Comparison of ENCODE assay signal across 8 mouse cellular contexts in the genomic region with DNA sequence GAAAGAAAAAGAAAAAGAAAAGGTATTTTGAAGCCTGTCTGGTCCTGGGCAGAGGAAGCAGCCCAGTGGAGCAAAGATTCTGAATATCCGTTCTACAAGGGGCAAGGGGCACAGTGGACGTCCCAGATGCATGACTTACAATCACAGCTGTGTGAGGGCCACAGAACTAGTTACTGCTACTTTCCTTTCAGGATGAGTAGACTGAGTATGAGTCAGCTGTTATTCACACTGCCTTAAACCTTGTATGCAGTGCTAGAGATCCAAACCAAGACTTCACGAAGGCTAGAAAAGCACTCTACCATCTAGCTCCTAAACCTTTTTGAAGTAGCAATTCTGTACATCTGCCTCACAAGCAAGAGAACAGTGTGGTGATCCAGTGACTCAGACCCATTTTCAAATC. TPM values are rescaled to one million over a fixed set of nuclear protein-coding genes. Genes with fewer than 3 reads are reported as not detected.
DNase-seq lines count a peak whose midpoint lies in the region; ATAC-seq and TF ChIP-seq lines count a peak whose summit lies in the region.

No protein-coding gene starts in this region.

- H3K9me3 ChIP-seq in G1E (replicated peaks), result no peaks in the 10 kb centered on the region
- no peaks in the 10 kb centered on the region for H3K9me3 ChIP-seq in hindbrain, embryonic 12.5 days (replicated peaks)
- no peaks in the 10 kb centered on the region for H3K9me3 ChIP-seq in midbrain, embryonic 14.5 days (ENCODE audit: control insufficient read depth, low read length)

- peak; percentile 25 for DNase-seq in kidney, adult 9 months
- no peak for DNase-seq in kidney, postnatal 4 days
- DNase-seq in G1E (ENCODE audit: low spot score), result no peak
- no peak for DNase-seq in midbrain, embryonic 14.5 days
- no peak for DNase-seq in embryo, embryonic 10 days (ENCODE audit: low spot score)
- DNase-seq in spleen, postnatal 36 days (ENCODE audit: low spot score in 2 of 2), result no peak
- DNase-seq in cerebellum, postnatal 4 days (ENCODE audit: low spot score in 2 of 2), result no peak

- WGBS in hindbrain, embryonic 12.5 days, result 69% methylated on average over 3 of the region's 3 CpGs
- WGBS in midbrain, embryonic 14.5 days, result 73% methylated on average over 3 of the region's 3 CpGs

- peak overlapping the region; percentile 93; the same call in 1 of the 2 replicates for H3K4me3 ChIP-seq in G1E (ENCODE audit: low read depth, low read length)
- H3K4me3 ChIP-seq in hindbrain, embryonic 12.5 days, result peak overlapping the region; percentile 98
- H3K4me3 ChIP-seq in midbrain, embryonic 14.5 days (replicated peaks; ENCODE audit: low read depth, low read length), result peak overlapping the region; percentile 73

- H3K27me3 ChIP-seq in G1E (ENCODE audit: insufficient read depth, low read length), result no peaks in the 10 kb centered on the region
- no peaks in the 10 kb centered on the region for H3K27me3 ChIP-seq in hindbrain, embryonic 12.5 days
- H3K27me3 ChIP-seq in midbrain, embryonic 14.5 days (ENCODE audit: control insufficient read depth, insufficient read depth, low read length), result no peaks in the 10 kb centered on the region

- peak overlapping the region; percentile 96 for H3K4me2 ChIP-seq in hindbrain, embryonic 12.5 days (replicated peaks)
- peak overlapping the region; percentile 96 for H3K4me2 ChIP-seq in midbrain, embryonic 14.5 days (ENCODE audit: low read length)

- H3K9ac ChIP-seq in hindbrain, embryonic 12.5 days, result peak overlapping the region; percentile 99
- peak overlapping the region; percentile 76; the same call in 1 of the 2 replicates for H3K9ac ChIP-seq in midbrain, embryonic 14.5 days (replicated peaks; ENCODE audit: low read length)

- H3K27ac ChIP-seq in hindbrain, embryonic 12.5 days, result peak overlapping the region; percentile 8; the same call in 1 of the 2 replicates
- no peak overlapping the region for H3K27ac ChIP-seq in midbrain, embryonic 14.5 days (replicated peaks; ENCODE audit: low read depth, low read length)

- H3K4me1 ChIP-seq in G1E (ENCODE audit: insufficient read depth, low read depth, low read length), result peaks cover 78% of the 10 kb centered on the region
- peaks cover 38% of the 10 kb centered on the region for H3K4me1 ChIP-seq in hindbrain, embryonic 12.5 days
- H3K4me1 ChIP-seq in midbrain, embryonic 14.5 days (ENCODE audit: control insufficient read depth, insufficient read depth, low read length), result peaks cover 31% of the 10 kb centered on the region

- no peak for TF ChIP-seq CTCF in G1E (IDR thresholded peaks at IDR 0.05; ENCODE audit: low read depth, low read length)

- ATAC-seq in G1E (ENCODE audit: extremely low read depth, insufficient number of reproducible peaks, low FRiP score, poor library complexity, severe bottlenecking), result no peak
- no peak for ATAC-seq in hindbrain, embryonic 12.5 days (ENCODE audit: low FRiP score)
- no peak for ATAC-seq in midbrain, embryonic 14.5 days (ENCODE audit: low FRiP score, low TSS enrichment)

- peaks cover 43% of the 10 kb centered on the region for H3K36me3 ChIP-seq in G1E (replicated peaks)
- peaks cover 5% of the 10 kb centered on the region; the same call in 1 of the 2 replicates for H3K36me3 ChIP-seq in hindbrain, embryonic 12.5 days
- H3K36me3 ChIP-seq in midbrain, embryonic 14.5 days (ENCODE audit: control insufficient read depth, insufficient read depth, low read length), result 0 out of 2 replicates have a peak, but pooled peaks cover 6% of the 10 kb centered on the region

RNA-seq across cellular contexts. Expression of gene Arf1, which starts 1.8 kb away (rescaled TPM):
- total RNA-seq in G1E (2014; fragmentation: Nextera tagmentation), result 216 and 232 TPM in 2 replicates
- total RNA-seq in G1E (2017), result 308 and 319 TPM in 2 replicates
- 159 and 175 TPM in 2 replicates for polyA plus RNA-seq in G1E (2012)
- polyA plus RNA-seq in hindbrain, embryonic 12.5 days (2016; fragmentation: Nextera tagmentation; extraction: Ambion mirVana), result 590 and 625 TPM in 2 replicates
- polyA plus RNA-seq in midbrain, embryonic 14.5 days (2014; fragmentation: Nextera tagmentation; extraction: Ambion mirVana), result 594 and 613 TPM in 2 replicates

RNA-seq across cellular contexts. Expression of gene 2310033P09Rik, which starts 18.1 kb away (rescaled TPM):
- total RNA-seq in G1E (2014; fragmentation: Nextera tagmentation), result 7.1 and 10.7 TPM in 2 replicates
- total RNA-seq in G1E (2017), result 6.1 and 9.0 TPM in 2 replicates
- polyA plus RNA-seq in G1E (2012), result 32.0 and 37.3 TPM in 2 replicates
- polyA plus RNA-seq in hindbrain, embryonic 12.5 days (2016; fragmentation: Nextera tagmentation; extraction: Ambion mirVana), result 29.6 and 31.9 TPM in 2 replicates
- polyA plus RNA-seq in midbrain, embryonic 14.5 days (2014; fragmentation: Nextera tagmentation; extraction: Ambion mirVana), result 23.7 and 26.7 TPM in 2 replicates

RNA-seq across cellular contexts. Expression of gene Mrpl55, which starts 24.0 kb away (rescaled TPM):
- total RNA-seq in G1E (2014; fragmentation: Nextera tagmentation), result 15.1 and 23.4 TPM in 2 replicates
- total RNA-seq in G1E (2017), result 38.7 and 40.8 TPM in 2 replicates
- polyA plus RNA-seq in G1E (2012), result 29.5 and 34.8 TPM in 2 replicates
- polyA plus RNA-seq in hindbrain, embryonic 12.5 days (2016; fragmentation: Nextera tagmentation; extraction: Ambion mirVana), result 76.1 and 84.6 TPM in 2 replicates
- polyA plus RNA-seq in midbrain, embryonic 14.5 days (2014; fragmentation: Nextera tagmentation; extraction: Ambion mirVana), result 87.7 and 108 TPM in 2 replicates

RNA-seq across cellular contexts. Expression of gene Guk1, which starts 34.2 kb away (rescaled TPM):
- total RNA-seq in G1E (2014; fragmentation: Nextera tagmentation), result 16.8 and 19.1 TPM in 2 replicates
- 37.5 and 38.2 TPM in 2 replicates for total RNA-seq in G1E (2017)
- 35.2 and 40.2 TPM in 2 replicates for polyA plus RNA-seq in G1E (2012)
- polyA plus RNA-seq in hindbrain, embryonic 12.5 days (2016; fragmentation: Nextera tagmentation; extraction: Ambion mirVana), result 107 and 112 TPM in 2 replicates
- 205 and 261 TPM in 2 replicates for polyA plus RNA-seq in midbrain, embryonic 14.5 days (2014; fragmentation: Nextera tagmentation; extraction: Ambion mirVana)

RNA-seq across cellular contexts. Expression of gene Gjc2, which starts 43.2 kb away (rescaled TPM):
- not detected in 2 replicates for total RNA-seq in G1E (2014; fragmentation: Nextera tagmentation)
- total RNA-seq in G1E (2017), result not detected in 2 replicates
- not detected in 2 replicates for polyA plus RNA-seq in G1E (2012)
- 0.27 and 0.28 TPM in 2 replicates for polyA plus RNA-seq in hindbrain, embryonic 12.5 days (2016; fragmentation: Nextera tagmentation; extraction: Ambion mirVana)
- polyA plus RNA-seq in midbrain, embryonic 14.5 days (2014; fragmentation: Nextera tagmentation; extraction: Ambion mirVana), result 0.18 TPM in 1 of 2 replicates, not detected in the other
